Comparison of ENCODE assay signal across 8 mouse cellular contexts in genomic region chr6:124918890-124919627, GRCm38 (mm10). TPM values are rescaled to one million over a fixed set of nuclear protein-coding genes. Genes with fewer than 3 reads are reported as not detected.
DNase-seq lines count a peak whose midpoint lies in the region; ATAC-seq and TF ChIP-seq lines count a peak whose summit lies in the region.

No protein-coding gene starts in this region.

- H3K4me1 ChIP-seq in kidney, postnatal 0 days (replicated peaks; ENCODE audit: insufficient read depth, low read length), result peaks cover 35% of the 10 kb centered on the region
- H3K4me1 ChIP-seq in embryonic facial prominence, embryonic 13.5 days, result peaks cover 58% of the 10 kb centered on the region
- peaks cover 38% of the 10 kb centered on the region for H3K4me1 ChIP-seq in hindbrain, embryonic 16.5 days (ENCODE audit: control insufficient read depth, insufficient read depth, low read depth, low read length)
- H3K4me1 ChIP-seq in midbrain, embryonic 16.5 days (ENCODE audit: control insufficient read depth, insufficient read depth, low read length), result peaks cover 44% of the 10 kb centered on the region

- TF ChIP-seq CTCF in kidney, postnatal 0 days (IDR thresholded peaks at IDR 0.05; ENCODE audit: low read depth), result no peak

- H3K4me3 ChIP-seq in kidney, postnatal 0 days (replicated peaks; ENCODE audit: low read depth, low read length), result peak overlapping the region; percentile 23; the same call in 1 of the 2 replicates
- peak overlapping the region; percentile 91 for H3K4me3 ChIP-seq in embryonic facial prominence, embryonic 13.5 days
- peak overlapping the region; percentile 92 for H3K4me3 ChIP-seq in hindbrain, embryonic 16.5 days (ENCODE audit: low read length)
- peak overlapping the region; percentile 93 for H3K4me3 ChIP-seq in midbrain, embryonic 16.5 days (ENCODE audit: low read depth, low read length)

- H3K27me3 ChIP-seq in kidney, postnatal 0 days (ENCODE audit: insufficient read depth, low read length), result no peaks in the 10 kb centered on the region
- H3K27me3 ChIP-seq in embryonic facial prominence, embryonic 13.5 days, result no peaks in the 10 kb centered on the region
- H3K27me3 ChIP-seq in hindbrain, embryonic 16.5 days (replicated peaks; ENCODE audit: control insufficient read depth, insufficient read depth, low read length), result no peaks in the 10 kb centered on the region
- H3K27me3 ChIP-seq in midbrain, embryonic 16.5 days (ENCODE audit: control insufficient read depth, insufficient read depth, low read depth, low read length), result no peaks in the 10 kb centered on the region

- no peak for ATAC-seq in kidney, postnatal 0 days (replicated peaks; ENCODE audit: low FRiP score, low read depth)
- no peak for ATAC-seq in embryonic facial prominence, embryonic 13.5 days (ENCODE audit: insufficient number of reproducible peaks, insufficient read depth, low FRiP score, low TSS enrichment, low read depth)
- ATAC-seq in hindbrain, embryonic 16.5 days, result no peak
- ATAC-seq in midbrain, embryonic 16.5 days, result no peak
- no peak for ATAC-seq in activated CD4-positive, CD25-positive, alpha-beta regulatory T cell, adult 4 months
- no peak for ATAC-seq in megakaryocyte, adult 5-6 weeks (ENCODE audit: poor library complexity, severe bottlenecking)

- H3K4me2 ChIP-seq in kidney, postnatal 0 days (ENCODE audit: low read length), result peak overlapping the region; percentile 84
- peak overlapping the region; percentile 91 for H3K4me2 ChIP-seq in embryonic facial prominence, embryonic 13.5 days
- H3K4me2 ChIP-seq in hindbrain, embryonic 16.5 days (ENCODE audit: low read length), result peak overlapping the region; percentile 97
- H3K4me2 ChIP-seq in midbrain, embryonic 16.5 days (ENCODE audit: low read length), result peak overlapping the region; percentile 74

- peak overlapping the region; percentile 99 for H3K27ac ChIP-seq in kidney, postnatal 0 days
- H3K27ac ChIP-seq in embryonic facial prominence, embryonic 13.5 days, result peak overlapping the region; percentile 100
- H3K27ac ChIP-seq in hindbrain, embryonic 16.5 days (ENCODE audit: low read depth, low read length), result peak overlapping the region; percentile 100
- H3K27ac ChIP-seq in midbrain, embryonic 16.5 days (ENCODE audit: low read length), result peak overlapping the region; percentile 100

- no peak for DNase-seq in kidney, postnatal 0 days (ENCODE audit: low spot score)
- no peak for DNase-seq in kidney, postnatal 4 days
- DNase-seq in ovary, adult 18-20 months (ENCODE audit: low spot score), result no peak

- H3K9ac ChIP-seq in kidney, postnatal 0 days (ENCODE audit: low read depth, low read length), result no peak overlapping the region
- H3K9ac ChIP-seq in embryonic facial prominence, embryonic 13.5 days, result 0 out of 2 replicates have a peak overlapping the region, but pooled peaks have one; percentile 99
- peak overlapping the region; percentile 33 for H3K9ac ChIP-seq in hindbrain, embryonic 16.5 days (ENCODE audit: low read depth, low read length)
- H3K9ac ChIP-seq in midbrain, embryonic 16.5 days (ENCODE audit: low read depth, low read length), result peak overlapping the region; percentile 100

- 21% methylated on average over 13 of the region's 14 CpGs for WGBS in kidney, postnatal 0 days
- 26% methylated on average over 13 of the region's 14 CpGs for WGBS in embryonic facial prominence, embryonic 13.5 days
- WGBS in hindbrain, embryonic 16.5 days, result 14% methylated on average over 13 of the region's 14 CpGs
- WGBS in midbrain, embryonic 16.5 days, result 9% methylated on average over 14 of the region's 14 CpGs

- H3K36me3 ChIP-seq in kidney, postnatal 0 days (ENCODE audit: insufficient read depth, low read length), result peaks cover 9% of the 10 kb centered on the region
- peaks cover 11% of the 10 kb centered on the region for H3K36me3 ChIP-seq in embryonic facial prominence, embryonic 13.5 days
- peaks cover 4% of the 10 kb centered on the region; the same call in 1 of the 2 replicates for H3K36me3 ChIP-seq in hindbrain, embryonic 16.5 days (ENCODE audit: control insufficient read depth, insufficient read depth, low read length)
- peaks cover 4% of the 10 kb centered on the region; the same call in 1 of the 2 replicates for H3K36me3 ChIP-seq in midbrain, embryonic 16.5 days (ENCODE audit: control insufficient read depth, insufficient read depth, low read length)

- H3K9me3 ChIP-seq in kidney, postnatal 0 days (replicated peaks; ENCODE audit: low read length), result no peaks in the 10 kb centered on the region
- H3K9me3 ChIP-seq in embryonic facial prominence, embryonic 13.5 days, result no peaks in the 10 kb centered on the region
- H3K9me3 ChIP-seq in hindbrain, embryonic 16.5 days (ENCODE audit: control insufficient read depth, low read length), result no peaks in the 10 kb centered on the region
- no peaks in the 10 kb centered on the region for H3K9me3 ChIP-seq in midbrain, embryonic 16.5 days (replicated peaks; ENCODE audit: control insufficient read depth, low read length, poor library complexity, severe bottlenecking)

RNA-seq across cellular contexts. Expression of gene Ptms, which starts 0.8 kb away (rescaled TPM):
- 359 and 399 TPM in 2 replicates for polyA plus RNA-seq in kidney, postnatal 0 days (2015; fragmentation: Nextera tagmentation; extraction: Ambion mirVana)
- polyA plus RNA-seq in embryonic facial prominence, embryonic 13.5 days (2015; fragmentation: Nextera tagmentation; extraction: Ambion mirVana), result 327 and 349 TPM in 2 replicates
- 609 and 678 TPM in 2 replicates for polyA plus RNA-seq in hindbrain, embryonic 16.5 days (2015; fragmentation: Nextera tagmentation; extraction: Ambion mirVana)
- 700 and 743 TPM in 2 replicates for polyA plus RNA-seq in midbrain, embryonic 16.5 days (2015; fragmentation: Nextera tagmentation; extraction: Ambion mirVana)
- polyA plus RNA-seq in activated CD4-positive, CD25-positive, alpha-beta regulatory T cell, adult 4 months (2017; shearing (Covaris generic)), result 10 to 100 TPM; 12.0 to 12.8 TPM
- total RNA-seq in megakaryocyte, adult 5-6 weeks (2015), result 129 and 159 TPM in 2 replicates
- 195 and 207 TPM in 2 replicates for total RNA-seq in megakaryocyte, adult 5-6 weeks (2017)

RNA-seq across cellular contexts. Expression of gene Lag3, which starts 7.6 kb away (rescaled TPM):
- polyA plus RNA-seq in kidney, postnatal 0 days (2015; fragmentation: Nextera tagmentation; extraction: Ambion mirVana), result 2.5 and 2.9 TPM in 2 replicates
- polyA plus RNA-seq in embryonic facial prominence, embryonic 13.5 days (2015; fragmentation: Nextera tagmentation; extraction: Ambion mirVana), result 2.9 and 3.7 TPM in 2 replicates
- polyA plus RNA-seq in hindbrain, embryonic 16.5 days (2015; fragmentation: Nextera tagmentation; extraction: Ambion mirVana), result 3.0 and 3.6 TPM in 2 replicates
- polyA plus RNA-seq in midbrain, embryonic 16.5 days (2015; fragmentation: Nextera tagmentation; extraction: Ambion mirVana), result 2.5 and 3.9 TPM in 2 replicates
- polyA plus RNA-seq in activated CD4-positive, CD25-positive, alpha-beta regulatory T cell, adult 4 months (2017; shearing (Covaris generic)), result 10 to 100 TPM; 23.5 to 30.2 TPM
- 1.2 TPM in 2 replicates for total RNA-seq in megakaryocyte, adult 5-6 weeks (2015)
- 0.44 and 1.4 TPM in 2 replicates for total RNA-seq in megakaryocyte, adult 5-6 weeks (2017)

RNA-seq across cellular contexts. Expression of gene Mlf2, which starts 12.1 kb away (rescaled TPM):
- 348 and 352 TPM in 2 replicates for polyA plus RNA-seq in kidney, postnatal 0 days (2015; fragmentation: Nextera tagmentation; extraction: Ambion mirVana)
- 342 and 360 TPM in 2 replicates for polyA plus RNA-seq in embryonic facial prominence, embryonic 13.5 days (2015; fragmentation: Nextera tagmentation; extraction: Ambion mirVana)
- 574 and 587 TPM in 2 replicates for polyA plus RNA-seq in hindbrain, embryonic 16.5 days (2015; fragmentation: Nextera tagmentation; extraction: Ambion mirVana)
- polyA plus RNA-seq in midbrain, embryonic 16.5 days (2015; fragmentation: Nextera tagmentation; extraction: Ambion mirVana), result 543 and 556 TPM in 2 replicates
- 10 to 100 TPM; 46.7 to 70.4 TPM for polyA plus RNA-seq in activated CD4-positive, CD25-positive, alpha-beta regulatory T cell, adult 4 months (2017; shearing (Covaris generic))
- 73.6 and 82.9 TPM in 2 replicates for total RNA-seq in megakaryocyte, adult 5-6 weeks (2015)
- total RNA-seq in megakaryocyte, adult 5-6 weeks (2017), result 50.9 and 70.6 TPM in 2 replicates

RNA-seq across cellular contexts. Expression of gene Cd4, which starts 31.0 kb away (rescaled TPM):
- 0.24 and 0.28 TPM in 2 replicates for polyA plus RNA-seq in kidney, postnatal 0 days (2015; fragmentation: Nextera tagmentation; extraction: Ambion mirVana)
- polyA plus RNA-seq in embryonic facial prominence, embryonic 13.5 days (2015; fragmentation: Nextera tagmentation; extraction: Ambion mirVana), result 0.37 TPM in 1 of 2 replicates, not detected in the other
- 0.26 and 0.27 TPM in 2 replicates for polyA plus RNA-seq in hindbrain, embryonic 16.5 days (2015; fragmentation: Nextera tagmentation; extraction: Ambion mirVana)
- 0.11 TPM in 1 of 2 replicates, not detected in the other for polyA plus RNA-seq in midbrain, embryonic 16.5 days (2015; fragmentation: Nextera tagmentation; extraction: Ambion mirVana)
- polyA plus RNA-seq in activated CD4-positive, CD25-positive, alpha-beta regulatory T cell, adult 4 months (2017; shearing (Covaris generic)), result 100 to 1,000 TPM; 240 to 401 TPM
- total RNA-seq in megakaryocyte, adult 5-6 weeks (2015), result 0.09 and 0.71 TPM in 2 replicates
- 0.20 and 0.37 TPM in 2 replicates for total RNA-seq in megakaryocyte, adult 5-6 weeks (2017)

RNA-seq across cellular contexts. Expression of gene Cops7a, which starts 46.3 kb away (rescaled TPM):
- 153 and 157 TPM in 2 replicates for polyA plus RNA-seq in kidney, postnatal 0 days (2015; fragmentation: Nextera tagmentation; extraction: Ambion mirVana)
- 124 and 138 TPM in 2 replicates for polyA plus RNA-seq in embryonic facial prominence, embryonic 13.5 days (2015; fragmentation: Nextera tagmentation; extraction: Ambion mirVana)
- 107 TPM in 2 replicates for polyA plus RNA-seq in hindbrain, embryonic 16.5 days (2015; fragmentation: Nextera tagmentation; extraction: Ambion mirVana)
- 87.6 and 94.0 TPM in 2 replicates for polyA plus RNA-seq in midbrain, embryonic 16.5 days (2015; fragmentation: Nextera tagmentation; extraction: Ambion mirVana)
- polyA plus RNA-seq in activated CD4-positive, CD25-positive, alpha-beta regulatory T cell, adult 4 months (2017; shearing (Covaris generic)), result 10 to 100 TPM; 45.9 to 51.2 TPM
- total RNA-seq in megakaryocyte, adult 5-6 weeks (2015), result 35.4 and 37.2 TPM in 2 replicates
- 19.4 and 25.7 TPM in 2 replicates for total RNA-seq in megakaryocyte, adult 5-6 weeks (2017)

Comparison
In these comparisons a context has a peak if more than half of its experiments do, and no peak if none do; other contexts are left out.
1. H3K4me3 ChIP-seq: peak in every context shown above with its lines; median percentile 93 in midbrain, embryonic 16.5 days; 92 in hindbrain, embryonic 16.5 days; 91 in embryonic facial prominence, embryonic 13.5 days; 23 in kidney, postnatal 0 days.
2. RNA of gene Ptms, which starts 0.8 kb away (polyA plus RNA-seq): 700 to 743 TPM in midbrain, embryonic 16.5 days, 609 to 678 TPM in hindbrain, embryonic 16.5 days, 359 to 399 TPM in kidney, postnatal 0 days and 327 to 349 TPM in embryonic facial prominence, embryonic 13.5 days; 12.0 to 12.8 TPM in activated CD4-positive, CD25-positive, alpha-beta regulatory T cell, adult 4 months; every median in the first group is over 10 times any median in the second.
3. Peak in every context shown above with its lines, with median percentiles within 50 percentile points of each other: H3K27ac ChIP-seq and H3K4me2 ChIP-seq.